Comparison of ENCODE assay signal across 12 mouse cellular contexts in genomic region chr3:79144085-79144484, GRCm38 (mm10).
DNase-seq lines count a peak whose midpoint lies in the region; ATAC-seq lines count a peak whose summit lies in the region.
"Had no signal": no experiment of that assay in that cellular context is flagged by ENCODE, and none has a peak within 500 bp of the region (broad histone marks: within the 10 kb centered on the region; RNA-seq: fewer than 3 reads in every experiment).

No protein-coding gene starts in this region.

- H3K9ac ChIP-seq in hindbrain, embryonic 13.5 days = peak overlapping the region; percentile 43; the same call in 1 of the 2 replicates
- H3K9ac ChIP-seq in hindbrain, embryonic 11.5 days (ENCODE audit: low read depth, low read length) = no peak overlapping the region
- no peak overlapping the region for H3K9ac ChIP-seq in forebrain, embryonic 11.5 days (ENCODE audit: low read length)
- peak overlapping the region; percentile 74; the same call in 1 of the 2 replicates for H3K9ac ChIP-seq in midbrain, embryonic 15.5 days

- peak overlapping the region; percentile 95 for H3K27ac ChIP-seq in hindbrain, embryonic 13.5 days
- H3K27ac ChIP-seq in hindbrain, embryonic 11.5 days (ENCODE audit: low read depth, low read length) = no peak overlapping the region
- H3K27ac ChIP-seq in forebrain, embryonic 11.5 days (ENCODE audit: low read depth, low read length) = no peak overlapping the region
- H3K27ac ChIP-seq in midbrain, embryonic 15.5 days = peak overlapping the region; percentile 96

- DNase-seq in cerebellum, adult 9-10 months = peak; percentile 61
- DNase-seq in cerebellum, adult 11-12 months = no peak
- no peak for DNase-seq in hindbrain, embryonic 11.5 days (ENCODE audit: low spot score)
- DNase-seq in forebrain, embryonic 11.5 days (ENCODE audit: low spot score) = no peak
- DNase-seq in spleen, postnatal 36 days (ENCODE audit: low spot score in 2 of 2) = no peak
- DNase-seq in embryo, embryonic 10.5 days (ENCODE audit: low spot score) = no peak
- DNase-seq: adrenal gland, postnatal 25 days; lung, adult 2 months; thymus, postnatal 25 days had no signal

- no peaks in the 10 kb centered on the region for H3K9me3 ChIP-seq in hindbrain, embryonic 13.5 days
- no peaks in the 10 kb centered on the region for H3K9me3 ChIP-seq in hindbrain, embryonic 11.5 days (ENCODE audit: control insufficient read depth, low read length)
- no peaks in the 10 kb centered on the region for H3K9me3 ChIP-seq in forebrain, embryonic 11.5 days (ENCODE audit: control insufficient read depth, low read length)
- no peaks in the 10 kb centered on the region for H3K9me3 ChIP-seq in midbrain, embryonic 15.5 days

- no peaks in the 10 kb centered on the region for H3K27me3 ChIP-seq in hindbrain, embryonic 13.5 days
- no peaks in the 10 kb centered on the region for H3K27me3 ChIP-seq in hindbrain, embryonic 11.5 days (ENCODE audit: control insufficient read depth, insufficient read depth, low read length)
- no peaks in the 10 kb centered on the region for H3K27me3 ChIP-seq in forebrain, embryonic 11.5 days (ENCODE audit: control insufficient read depth, insufficient read depth, low read length)
- H3K27me3 ChIP-seq in midbrain, embryonic 15.5 days (replicated peaks) = no peaks in the 10 kb centered on the region

- WGBS in hindbrain, embryonic 13.5 days = 43% methylated on average over 6 of the region's 6 CpGs
- 75% methylated on average over 6 of the region's 6 CpGs for WGBS in hindbrain, embryonic 11.5 days
- 59% methylated on average over 6 of the region's 6 CpGs for WGBS in forebrain, embryonic 11.5 days
- 38% methylated on average over 6 of the region's 6 CpGs for WGBS in midbrain, embryonic 15.5 days

- H3K4me1 ChIP-seq in hindbrain, embryonic 13.5 days (replicated peaks) = peaks cover 63% of the 10 kb centered on the region
- peaks cover 2% of the 10 kb centered on the region; the same call in 1 of the 2 replicates for H3K4me1 ChIP-seq in hindbrain, embryonic 11.5 days (replicated peaks; ENCODE audit: control insufficient read depth, insufficient read depth, low read length)
- H3K4me1 ChIP-seq in forebrain, embryonic 11.5 days (replicated peaks; ENCODE audit: control insufficient read depth, insufficient read depth, low read length) = peaks cover 12% of the 10 kb centered on the region
- H3K4me1 ChIP-seq in midbrain, embryonic 15.5 days = peaks cover 40% of the 10 kb centered on the region

- no peaks in the 10 kb centered on the region for H3K36me3 ChIP-seq in hindbrain, embryonic 13.5 days
- H3K36me3 ChIP-seq in hindbrain, embryonic 11.5 days (ENCODE audit: control insufficient read depth, insufficient read depth, low read length) = no peaks in the 10 kb centered on the region
- H3K36me3 ChIP-seq in forebrain, embryonic 11.5 days (ENCODE audit: control insufficient read depth, insufficient read depth, low read length) = no peaks in the 10 kb centered on the region
- no peaks in the 10 kb centered on the region for H3K36me3 ChIP-seq in midbrain, embryonic 15.5 days (replicated peaks)

- peak overlapping the region; percentile 59 for H3K4me2 ChIP-seq in hindbrain, embryonic 13.5 days
- no peak overlapping the region for H3K4me2 ChIP-seq in hindbrain, embryonic 11.5 days (replicated peaks; ENCODE audit: low read depth, low read length)
- H3K4me2 ChIP-seq in forebrain, embryonic 11.5 days (ENCODE audit: low read depth, low read length, severe bottlenecking) = 0 out of 2 replicates have a peak overlapping the region, but pooled peaks have one; percentile 5
- H3K4me2 ChIP-seq in midbrain, embryonic 15.5 days = peak overlapping the region; percentile 59

- peak overlapping the region; percentile 46 for H3K4me3 ChIP-seq in hindbrain, embryonic 13.5 days
- H3K4me3 ChIP-seq in hindbrain, embryonic 11.5 days (ENCODE audit: low read depth, low read length) = no peak overlapping the region
- no peak overlapping the region for H3K4me3 ChIP-seq in forebrain, embryonic 11.5 days (ENCODE audit: low read depth, low read length)
- peak overlapping the region; percentile 56 for H3K4me3 ChIP-seq in midbrain, embryonic 15.5 days
- H3K4me3 ChIP-seq: erythroblast, embryonic 14.5 days had no signal

- peak; percentile 15; the same call in 1 of the 2 replicates for ATAC-seq in hindbrain, embryonic 13.5 days (ENCODE audit: low FRiP score)
- no peak for ATAC-seq in hindbrain, embryonic 11.5 days (ENCODE audit: low FRiP score)
- no peak for ATAC-seq in forebrain, embryonic 11.5 days (replicated peaks; ENCODE audit: low FRiP score)
- peak; percentile 27 for ATAC-seq in midbrain, embryonic 15.5 days (replicated peaks)

Comparison
In these comparisons a context has a peak if more than half of its experiments do, and no peak if none do; other contexts are left out.
1. ATAC-seq: peak in hindbrain, embryonic 13.5 days (single experiment) and midbrain, embryonic 15.5 days (single experiment); none in hindbrain, embryonic 11.5 days (single experiment) and forebrain, embryonic 11.5 days (single experiment).
2. H3K27ac ChIP-seq: peak in hindbrain, embryonic 13.5 days (single experiment) and midbrain, embryonic 15.5 days (single experiment); none in hindbrain, embryonic 11.5 days (single experiment) and forebrain, embryonic 11.5 days (single experiment).
3. H3K4me3 ChIP-seq: peak in hindbrain, embryonic 13.5 days (single experiment) and midbrain, embryonic 15.5 days (single experiment); none in hindbrain, embryonic 11.5 days (single experiment) and forebrain, embryonic 11.5 days (single experiment).
4. H3K9ac ChIP-seq: peak in hindbrain, embryonic 13.5 days (single experiment) and midbrain, embryonic 15.5 days (single experiment); none in hindbrain, embryonic 11.5 days (single experiment) and forebrain, embryonic 11.5 days (single experiment).